Mouse (Mus musculus): Measurements from ENCODE around the gene Atrnl1. TPM values are rescaled to one million over a fixed set of nuclear protein-coding genes. Genes with fewer than 3 reads are reported as not detected.

The Atrnl1 gene
- polyA plus RNA-seq, 1 experiment from 2014 or later = 7.0 TPM

- no peak overlapping the region for H3K4me2 ChIP-seq
- no peak overlapping the region for H3K27ac ChIP-seq (replicated peaks)
- H3K27me3 ChIP-seq (replicated peaks) = no peaks in the 10 kb centered on the region
- H3K4me3 ChIP-seq (replicated peaks) = no peak overlapping the region
- ATAC-seq (ENCODE audit: low FRiP score) = no peak
- H3K36me3 ChIP-seq = no peaks in the 10 kb centered on the region
- no peak overlapping the region for H3K9ac ChIP-seq (replicated peaks)
- no peaks in the 10 kb centered on the region for H3K4me1 ChIP-seq
- 66% methylated on average over 9 of the region's 9 CpGs for WGBS
- no peaks in the 10 kb centered on the region for H3K9me3 ChIP-seq (replicated peaks)
Measured at GRCm38 (mm10) chr19:57589516-57589915, 21.3 kb upstream of the Atrnl1 start.

GRCm38 (mm10) chr19:57590895-57591294 lies 19.9 kb upstream of the Atrnl1 start:
- no peak for ATAC-seq (ENCODE audit: low FRiP score)
- Histone ChIP-seq H3K27me3 (replicated peaks) (no peaks in the 10 kb centered on the region), H3K9ac (replicated peaks) (no peak overlapping the region), H3K4me3 (replicated peaks) (no peak overlapping the region), H3K9me3 (replicated peaks) (no peaks in the 10 kb centered on the region), H3K27ac (replicated peaks) (no peak overlapping the region), H3K36me3 (no peaks in the 10 kb centered on the region), H3K4me2 (no peak overlapping the region), H3K4me1 (no peaks in the 10 kb centered on the region)
- 79% methylated on average over 5 of the region's 5 CpGs for WGBS

GRCm38 (mm10) chr19:57591631-57592030 lies 19.2 kb upstream of the Atrnl1 start:
- Histone ChIP-seq H3K9ac (replicated peaks) (no peak overlapping the region), H3K4me1 (no peaks in the 10 kb centered on the region), H3K36me3 (no peaks in the 10 kb centered on the region), H3K9me3 (replicated peaks) (no peaks in the 10 kb centered on the region), H3K4me2 (no peak overlapping the region), H3K4me3 (replicated peaks) (no peak overlapping the region), H3K27ac (replicated peaks) (no peak overlapping the region), H3K27me3 (replicated peaks) (no peaks in the 10 kb centered on the region)
- 85% methylated on average over 10 of the region's 10 CpGs for WGBS
- no peak for ATAC-seq (ENCODE audit: low FRiP score)

GRCm38 (mm10) chr19:57592355-57592754 lies 18.5 kb upstream of the Atrnl1 start:
- Histone ChIP-seq H3K27ac (replicated peaks) (no peak overlapping the region), H3K9me3 (replicated peaks) (no peaks in the 10 kb centered on the region), H3K27me3 (replicated peaks) (no peaks in the 10 kb centered on the region), H3K4me2 (no peak overlapping the region), H3K9ac (replicated peaks) (no peak overlapping the region), H3K4me3 (replicated peaks) (no peak overlapping the region), H3K4me1 (no peaks in the 10 kb centered on the region), H3K36me3 (no peaks in the 10 kb centered on the region)
- WGBS = 84% methylated on average over 2 of the region's 2 CpGs
- ATAC-seq (ENCODE audit: low FRiP score) = no peak

GRCm38 (mm10) chr19:57599126-57599525 lies 11.7 kb upstream of the Atrnl1 start:
- 57% methylated on average over 8 of the region's 8 CpGs for WGBS
- Histone ChIP-seq H3K9ac (replicated peaks) (no peak overlapping the region), H3K27me3 (replicated peaks) (no peaks in the 10 kb centered on the region), H3K9me3 (replicated peaks) (no peaks in the 10 kb centered on the region), H3K4me2 (no peak overlapping the region), H3K36me3 (no peaks in the 10 kb centered on the region), H3K4me3 (replicated peaks) (no peak overlapping the region), H3K27ac (replicated peaks) (no peak overlapping the region), H3K4me1 (no peaks in the 10 kb centered on the region)
- no peak for ATAC-seq (ENCODE audit: low FRiP score)

GRCm38 (mm10) chr19:57600233-57600929 lies 10.5 kb upstream of the Atrnl1 start:
- Histone ChIP-seq H3K9me3 (replicated peaks) (no peaks in the 10 kb centered on the region), H3K27ac (replicated peaks) (no peak overlapping the region), H3K4me2 (no peak overlapping the region), H3K9ac (replicated peaks) (no peak overlapping the region), H3K36me3 (no peaks in the 10 kb centered on the region), H3K4me3 (replicated peaks) (no peak overlapping the region), H3K4me1 (no peaks in the 10 kb centered on the region), H3K27me3 (replicated peaks) (no peaks in the 10 kb centered on the region)
- ATAC-seq (ENCODE audit: low FRiP score) = no peak
- 76% methylated on average over 16 of the region's 16 CpGs for WGBS

GRCm38 (mm10) chr19:57600930-57601328 lies 9.9 kb upstream of the Atrnl1 start:
- H3K4me1 ChIP-seq = no peaks in the 10 kb centered on the region
- no peak overlapping the region for H3K4me2 ChIP-seq
- no peaks in the 10 kb centered on the region for H3K27me3 ChIP-seq (replicated peaks)
- no peak overlapping the region for H3K9ac ChIP-seq (replicated peaks)
- 77% methylated on average over 2 of the region's 2 CpGs for WGBS
- H3K4me3 ChIP-seq (replicated peaks) = no peak overlapping the region
- no peak for ATAC-seq (ENCODE audit: low FRiP score)
- H3K27ac ChIP-seq (replicated peaks) = no peak overlapping the region
- H3K9me3 ChIP-seq (replicated peaks) = no peaks in the 10 kb centered on the region
- H3K36me3 ChIP-seq = no peaks in the 10 kb centered on the region

- Histone ChIP-seq H3K27ac (replicated peaks) (no peak overlapping the region), H3K9me3 (replicated peaks) (no peaks in the 10 kb centered on the region), H3K36me3 (no peaks in the 10 kb centered on the region), H3K4me3 (replicated peaks) (no peak overlapping the region), H3K27me3 (replicated peaks) (no peaks in the 10 kb centered on the region), H3K9ac (replicated peaks) (no peak overlapping the region), H3K4me2 (no peak overlapping the region), H3K4me1 (no peaks in the 10 kb centered on the region)
- WGBS = 88% methylated on average over 3 of the region's 3 CpGs
- ATAC-seq (ENCODE audit: low FRiP score) = no peak
Measured at GRCm38 (mm10) chr19:57603593-57603992, 7.2 kb upstream of the Atrnl1 start.

- H3K4me2 ChIP-seq = no peak overlapping the region
- no peak overlapping the region for H3K27ac ChIP-seq (replicated peaks)
- no peak overlapping the region for H3K4me3 ChIP-seq (replicated peaks)
- no peaks in the 10 kb centered on the region for H3K36me3 ChIP-seq
- peaks cover 9% of the 10 kb centered on the region; the same call in 1 of the 2 replicates for H3K4me1 ChIP-seq
- H3K27me3 ChIP-seq (replicated peaks) = no peaks in the 10 kb centered on the region
- ATAC-seq (ENCODE audit: low FRiP score) = no peak
- H3K9me3 ChIP-seq (replicated peaks) = no peaks in the 10 kb centered on the region
- WGBS = 90% methylated on average over 3 of the region's 3 CpGs
- H3K9ac ChIP-seq (replicated peaks) = no peak overlapping the region
Measured at GRCm38 (mm10) chr19:57605941-57606340, 4.9 kb upstream of the Atrnl1 start.

GRCm38 (mm10) chr19:57606351-57606750 lies 4.5 kb upstream of the Atrnl1 start:
- no peaks in the 10 kb centered on the region for H3K36me3 ChIP-seq
- WGBS = 85% methylated on average over 10 of the region's 10 CpGs
- H3K9ac ChIP-seq (replicated peaks) = no peak overlapping the region
- H3K4me3 ChIP-seq (replicated peaks) = no peak overlapping the region
- H3K27ac ChIP-seq (replicated peaks) = no peak overlapping the region
- no peaks in the 10 kb centered on the region for H3K27me3 ChIP-seq (replicated peaks)
- H3K9me3 ChIP-seq (replicated peaks) = no peaks in the 10 kb centered on the region
- ATAC-seq (ENCODE audit: low FRiP score) = no peak
- peaks cover 9% of the 10 kb centered on the region; the same call in 1 of the 2 replicates for H3K4me1 ChIP-seq
- H3K4me2 ChIP-seq = no peak overlapping the region

GRCm38 (mm10) chr19:57609361-57610057 lies 1.3 kb upstream of the Atrnl1 start:
- Histone ChIP-seq H3K9me3 (replicated peaks) (no peaks in the 10 kb centered on the region), H3K27ac (replicated peaks) (peak overlapping the region; percentile 99), H3K27me3 (replicated peaks) (no peaks in the 10 kb centered on the region), H3K36me3 (no peaks in the 10 kb centered on the region), H3K4me2 (peak overlapping the region; percentile 99), H3K9ac (replicated peaks) (peak overlapping the region; percentile 91), H3K4me1 (peaks cover 28% of the 10 kb centered on the region), H3K4me3 (replicated peaks) (peak overlapping the region; percentile 93)
- no peak for ATAC-seq (ENCODE audit: low FRiP score)
- WGBS = 12% methylated on average over 12 of the region's 12 CpGs

- H3K4me2 ChIP-seq = peak overlapping the region; percentile 99
- H3K9me3 ChIP-seq (replicated peaks) = no peaks in the 10 kb centered on the region
- ATAC-seq (ENCODE audit: low FRiP score) = peak; percentile 36
- H3K27ac ChIP-seq (replicated peaks) = peak overlapping the region; percentile 99
- H3K27me3 ChIP-seq (replicated peaks) = no peaks in the 10 kb centered on the region
- H3K36me3 ChIP-seq = no peaks in the 10 kb centered on the region
- H3K4me1 ChIP-seq = peaks cover 28% of the 10 kb centered on the region
- peak overlapping the region; percentile 93 for H3K4me3 ChIP-seq (replicated peaks)
- WGBS = under 1% methylated on average over 21 of the region's 21 CpGs
- peak overlapping the region; percentile 91 for H3K9ac ChIP-seq (replicated peaks)
Measured at GRCm38 (mm10) chr19:57610058-57610475, 767 bp upstream of the Atrnl1 start.

All from neural tube, embryonic 15.5 days (tissue).